Mouse (Mus musculus) brain, embryonic 14.5 days (tissue): ENCODE measurements at regions not wholly inside any gene's neighbourhood (a gene's known extent, or its start where the extent isn't known, plus 50 kb on each side); places are given as distances from the start of the nearest gene placed in this dataset.
"Not testable (repeated sequence)": the region's sequence is repeated elsewhere in the genome, so short reads cannot be mapped to it uniquely, and the experiment has no call there.

Experiments
- CTCF ChIP-seq: fragments of 200-500 bp; IDR thresholded peaks from 2 replicates; pipeline ENCODE4 v1.5.1; 2012; ENCODE audit warnings: inconsistent platforms, mild to moderate bottlenecking, moderate library complexity, borderline replicate concordance; ENCODE audit not compliant: insufficient read depth, insufficient read length; ENCODE audit errors: extremely low read depth
- POLR2A ChIP-seq: fragments of 200-500 bp; IDR thresholded peaks from 2 replicates; pipeline ENCODE4 v1.6.1; 2012; ENCODE audit warnings: mild to moderate bottlenecking, inconsistent platforms, borderline replicate concordance; ENCODE audit not compliant: poor library complexity, insufficient read depth, insufficient read length, severe bottlenecking; ENCODE audit errors: extremely low read depth

DNA sequence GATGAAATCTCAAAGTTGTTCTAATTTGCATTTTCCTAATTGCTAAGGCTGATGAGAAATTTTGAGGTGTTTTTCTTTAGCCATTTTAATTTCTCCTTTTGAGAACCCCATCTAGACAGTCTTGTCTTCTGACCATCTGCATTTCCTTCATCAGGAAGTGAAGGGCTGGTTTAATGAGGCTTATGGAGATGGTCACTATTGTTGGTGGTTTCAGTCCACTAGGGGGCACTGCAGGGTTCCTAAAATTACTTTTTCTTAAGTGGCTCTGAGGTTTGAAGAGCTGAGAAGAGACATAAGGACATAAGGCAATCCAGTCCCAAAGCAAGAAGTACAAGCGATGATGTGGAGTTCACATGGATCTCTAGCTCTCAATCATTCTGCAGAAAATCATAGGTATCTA, 571.2 kb downstream of the Dad1 start:
- not testable (repeated sequence) for TF ChIP-seq POLR2A, CTCF
